Mouse (Mus musculus): ENCODE data around the gene Rhbdl2.

Rhbdl2 gene

GRCm38 (mm10) chr4:123814030-123814501 lies 26.4 kb downstream of the Rhbdl2 start:
- no peak for DNase-seq (ENCODE audit: low read depth, low spot score)

GRCm38 (mm10) chr4:123819093-123819610 lies 31.5 kb downstream of the Rhbdl2 start:
- peak; percentile 9 for DNase-seq (ENCODE audit: low read depth, low spot score)

GRCm38 (mm10) chr4:123842126-123842525 lies 54.5 kb downstream of the Rhbdl2 start:
- no peak for DNase-seq (ENCODE audit: low read depth, low spot score)

- DNase-seq (ENCODE audit: low read depth, low spot score): no peak
Measured at GRCm38 (mm10) chr4:123856888-123857287, 69.2 kb downstream of the Rhbdl2 start.

GRCm38 (mm10) chr4:123858090-123858489 lies 70.4 kb downstream of the Rhbdl2 start:
- no peak for DNase-seq (ENCODE audit: low read depth, low spot score)

- DNase-seq (ENCODE audit: low read depth, low spot score): no peak
Measured at GRCm38 (mm10) chr4:123859379-123859778, 71.7 kb downstream of the Rhbdl2 start, which contains the start of gene 4933427I04Rik. Gene 4933427I04Rik, plus strand, starts transcription at chr4:123859679.

GRCm38 (mm10) chr4:123859803-123860202 lies 72.1 kb downstream of the Rhbdl2 start:
- DNase-seq (ENCODE audit: low read depth, low spot score): no peak

GRCm38 (mm10) chr4:123860621-123861020 lies 72.9 kb downstream of the Rhbdl2 start:
- no peak for DNase-seq (ENCODE audit: low read depth, low spot score)

Data from retina, adult 2 months (tissue).